Mouse (Mus musculus) ES-Bruce4 (cell line): ENCODE measurements around the gene 1700021F07Rik. TPM values are rescaled to one million over a fixed set of nuclear protein-coding genes. Genes with fewer than 3 reads are reported as not detected.

Experiments
- H3K27ac ChIP-seq: 2 replicates; pipeline ENCODE4 v1.5.1; 2012; ENCODE audit warnings: low read length, inconsistent platforms; ENCODE audit not compliant: insufficient read depth
- H3K27me3 ChIP-seq: 2 replicates; pipeline ENCODE4 v1.6.1; 2012; ENCODE audit warnings: mild to moderate bottlenecking, low read length, inconsistent platforms; ENCODE audit not compliant: control insufficient read depth, poor library complexity, insufficient read depth, severe bottlenecking
- H3K36me3 ChIP-seq: 2 replicates; pipeline ENCODE4 v1.6.1; 2012; ENCODE audit warnings: inconsistent platforms, mild to moderate bottlenecking, low read length, moderate library complexity; ENCODE audit not compliant: control insufficient read depth, poor library complexity, insufficient read depth, severe bottlenecking
- H3K4me1 ChIP-seq: one replicate; pipeline ENCODE4 v1.8.1; 2011; ENCODE audit warnings: low read length; ENCODE audit not compliant: control insufficient read depth, insufficient read depth
- H3K4me3 ChIP-seq: 2 replicates; pipeline ENCODE4 v1.5.1; 2011; ENCODE audit warnings: low read depth, mild to moderate bottlenecking, low read length
- H3K9ac ChIP-seq: 2 replicates; pipeline ENCODE4 v1.6.1; 2012; ENCODE audit warnings: low read depth, mild to moderate bottlenecking, inconsistent platforms; ENCODE audit not compliant: poor library complexity, severe bottlenecking
- H3K9me3 ChIP-seq: replicated peaks from 2 replicates; pipeline ENCODE4 v1.6.1; 2012; ENCODE audit warnings: mild to moderate bottlenecking, low read length, inconsistent platforms; ENCODE audit not compliant: control insufficient read depth, poor library complexity, insufficient read depth, severe bottlenecking
- CTCF ChIP-seq: IDR thresholded peaks from one replicate; pipeline ENCODE4 v1.8.1; 2011; ENCODE audit warnings: low read depth, low read length
- EP300 ChIP-seq: IDR thresholded peaks from 2 replicates; pipeline ENCODE4 v1.6.1; 2011; ENCODE audit warnings: low read depth, low read length; ENCODE audit not compliant: insufficient read depth
- POLR2A ChIP-seq: IDR thresholded peaks from one replicate; pipeline ENCODE4 v1.8.1; 2011; ENCODE audit warnings: low read length; ENCODE audit not compliant: insufficient read depth
- polyA plus RNA-seq: library from polyadenylated mRNA; stranded (reverse); fragments of >200 nt; gene quantifications from 2 replicates; pipeline ENCODE4 v1.2.4, GENCODE M21; 2011; ENCODE audit warnings: low read depth; ENCODE audit not compliant: missing spikeins, insufficient read depth, insufficient read length

The 1700021F07Rik gene
- polyA plus RNA-seq, 1 experiment = not detected

GRCm38 (mm10) chr2:173539781-173540180 lies 17.4 kb downstream of the 1700021F07Rik start:
- TF ChIP-seq POLR2A (no peak), EP300 (no peak), CTCF (no peak)
- H3K27ac ChIP-seq = no peak overlapping the region
- H3K9ac ChIP-seq = no peak overlapping the region
- no peaks in the 10 kb centered on the region for H3K36me3 ChIP-seq
- H3K9me3 ChIP-seq = no peaks in the 10 kb centered on the region
- H3K4me3 ChIP-seq = no peak overlapping the region
- no peaks in the 10 kb centered on the region for H3K4me1 ChIP-seq
- H3K27me3 ChIP-seq = no peaks in the 10 kb centered on the region

GRCm38 (mm10) chr2:173541748-173542147 lies 19.4 kb downstream of the 1700021F07Rik start:
- Histone ChIP-seq H3K27me3 (no peaks in the 10 kb centered on the region), H3K9me3 (no peaks in the 10 kb centered on the region), H3K27ac (no peak overlapping the region), H3K4me3 (no peak overlapping the region), H3K36me3 (no peaks in the 10 kb centered on the region), H3K9ac (no peak overlapping the region), H3K4me1 (peaks cover 2% of the 10 kb centered on the region)
- no peak for TF ChIP-seq CTCF
- TF ChIP-seq POLR2A = no peak
- TF ChIP-seq EP300 = no peak

- Histone ChIP-seq H3K27ac (no peak overlapping the region), H3K4me1 (peaks cover 2% of the 10 kb centered on the region), H3K9me3 (no peaks in the 10 kb centered on the region), H3K27me3 (no peaks in the 10 kb centered on the region), H3K9ac (no peak overlapping the region), H3K4me3 (no peak overlapping the region), H3K36me3 (no peaks in the 10 kb centered on the region)
- TF ChIP-seq EP300 = no peak
- TF ChIP-seq POLR2A = no peak
- TF ChIP-seq CTCF = no peak
These were observed 20.3 kb downstream of the 1700021F07Rik start for GRCm38 (mm10) chr2:173542716-173543115.

- Histone ChIP-seq H3K27me3 (no peaks in the 10 kb centered on the region), H3K36me3 (no peaks in the 10 kb centered on the region), H3K27ac (no peak overlapping the region), H3K4me3 (no peak overlapping the region), H3K9ac (no peak overlapping the region), H3K9me3 (no peaks in the 10 kb centered on the region), H3K4me1 (peaks cover 2% of the 10 kb centered on the region)
- TF ChIP-seq EP300 (no peak), CTCF (peak; percentile 86), POLR2A (no peak)
These were observed 23.8 kb downstream of the 1700021F07Rik start for GRCm38 (mm10) chr2:173545992-173546703.

- Histone ChIP-seq H3K9ac (no peak overlapping the region), H3K4me3 (no peak overlapping the region), H3K27me3 (no peaks in the 10 kb centered on the region), H3K9me3 (no peaks in the 10 kb centered on the region), H3K27ac (no peak overlapping the region), H3K4me1 (peaks cover 2% of the 10 kb centered on the region), H3K36me3 (no peaks in the 10 kb centered on the region)
- TF ChIP-seq EP300 = no peak
- TF ChIP-seq POLR2A = no peak
These were observed 26.9 kb downstream of the 1700021F07Rik start for GRCm38 (mm10) chr2:173549236-173549635.

- H3K36me3 ChIP-seq = no peaks in the 10 kb centered on the region
- no peaks in the 10 kb centered on the region for H3K9me3 ChIP-seq
- H3K4me3 ChIP-seq = no peak overlapping the region
- H3K27me3 ChIP-seq = no peaks in the 10 kb centered on the region
- no peak overlapping the region for H3K27ac ChIP-seq
- no peak overlapping the region for H3K9ac ChIP-seq
- no peak for TF ChIP-seq EP300
- H3K4me1 ChIP-seq = peaks cover 2% of the 10 kb centered on the region
These were observed 28.3 kb downstream of the 1700021F07Rik start for GRCm38 (mm10) chr2:173550681-173551080.
